Mouse (Mus musculus): ENCODE measurements around the gene Ifrd1. TPM values are rescaled to one million over a fixed set of nuclear protein-coding genes. Genes with fewer than 3 reads are reported as not detected.
A peak's percentile ranks its signal among the peaks of the same experiment; 100 is the strongest.
"Not testable (repeated sequence)": the region's sequence is repeated elsewhere in the genome, so short reads cannot be mapped to it uniquely, and the experiment has no call there.

Ifrd1 gene
- total RNA-seq, 2 experiments from 2014 or later, result 177 to 248 TPM

DNA sequence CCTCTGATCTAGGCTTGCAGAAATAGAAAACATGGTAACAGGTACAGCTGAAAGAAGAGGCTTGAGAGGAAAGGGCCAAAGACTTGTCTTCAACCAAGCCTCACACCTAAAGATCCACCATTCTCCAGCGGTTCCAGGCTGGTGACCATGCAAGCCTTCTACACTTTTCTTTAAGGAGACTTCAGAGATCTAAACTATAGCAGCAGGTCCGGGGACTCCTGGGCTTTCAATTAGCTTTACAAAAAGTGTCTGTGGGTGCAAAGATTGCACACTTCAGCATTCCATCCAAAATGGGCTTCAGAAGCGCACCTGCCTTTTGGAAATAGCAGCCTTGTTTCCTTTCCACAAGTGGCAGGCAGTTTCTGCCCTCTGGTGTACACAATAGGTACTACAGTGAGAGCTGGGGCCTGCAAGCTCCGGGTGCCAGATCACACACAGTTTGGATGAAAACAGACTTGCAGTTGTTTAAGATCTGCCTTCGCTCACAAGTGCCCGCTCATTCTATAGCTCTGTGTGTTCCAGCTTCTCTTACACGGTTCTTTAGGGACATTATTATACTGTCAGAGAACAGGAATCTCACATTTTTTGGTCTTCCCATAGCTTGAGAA is 48.4 kb downstream of the Ifrd1 start:
- DNase-seq (ENCODE audit: low spot score in 2 of 2), result peak; percentile 46 to 48

DNA sequence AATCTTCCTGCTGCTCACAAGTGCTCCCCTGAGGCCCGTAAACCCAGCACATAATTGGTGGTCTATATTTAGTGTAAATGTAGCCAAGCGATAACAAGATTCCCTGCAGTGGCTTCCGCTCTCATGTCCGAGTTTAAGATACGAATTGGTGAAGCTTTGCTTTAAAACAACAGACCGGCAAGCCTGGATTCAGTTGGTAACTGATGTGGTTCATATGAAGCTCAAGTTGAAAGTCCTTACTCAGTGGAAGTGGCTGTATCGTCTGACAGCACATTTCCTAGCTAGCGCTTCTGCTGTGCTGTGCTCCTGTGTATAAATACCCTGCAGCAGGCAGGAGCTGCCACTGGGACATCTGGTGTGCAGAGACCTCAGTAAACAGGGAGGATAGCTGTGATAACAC is 49.0 kb downstream of the Ifrd1 start, which contains the start of gene Lsmem1:
Gene Lsmem1 (minus strand): TSS at position 189 of the 400 bp plus-strand sequence.
- DNase-seq (ENCODE audit: low spot score in 2 of 2), result no peak

DNA sequence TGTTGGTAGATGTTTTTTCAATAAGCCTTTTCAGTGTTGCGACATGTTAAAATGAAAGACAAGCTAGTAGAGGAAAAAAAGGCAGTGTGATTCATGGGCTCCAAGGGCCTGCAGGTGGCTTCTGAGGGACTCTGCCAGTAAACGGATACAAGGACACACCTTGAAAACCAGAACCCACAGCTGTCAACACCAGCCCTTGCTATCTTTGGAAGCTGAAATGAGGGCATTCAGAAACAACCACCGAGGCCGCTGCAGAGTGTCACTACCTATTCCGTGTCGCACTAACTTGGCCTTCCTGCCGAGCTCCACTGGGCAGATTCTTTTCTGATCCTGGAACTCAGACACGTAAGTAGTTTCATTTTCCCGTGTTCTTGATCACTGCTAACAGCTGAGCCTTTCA is 49.9 kb downstream of the Ifrd1 start:
- no peak for DNase-seq (ENCODE audit: low spot score in 2 of 2)

DNA sequence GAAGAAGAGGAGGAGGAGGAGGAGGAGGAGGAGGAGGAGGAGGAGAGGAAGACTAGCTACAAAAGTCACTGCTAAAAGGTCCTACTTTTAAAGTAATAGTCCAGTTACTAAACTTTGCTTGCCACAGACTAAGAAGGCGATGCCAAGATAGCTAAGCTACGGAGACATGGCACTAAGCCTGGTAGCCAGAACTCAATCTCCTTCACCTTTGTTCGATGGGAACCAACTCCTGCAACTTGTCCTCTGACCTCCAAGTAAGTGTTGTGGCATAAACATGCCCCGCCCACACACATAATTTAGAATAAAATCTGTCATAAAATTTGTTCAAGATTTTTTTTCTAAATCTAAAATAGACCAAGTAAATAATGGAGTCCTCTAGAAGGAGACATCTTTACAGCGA is 50.3 kb downstream of the Ifrd1 start:
- DNase-seq (ENCODE audit: low spot score in 2 of 2), result no peak

DNA sequence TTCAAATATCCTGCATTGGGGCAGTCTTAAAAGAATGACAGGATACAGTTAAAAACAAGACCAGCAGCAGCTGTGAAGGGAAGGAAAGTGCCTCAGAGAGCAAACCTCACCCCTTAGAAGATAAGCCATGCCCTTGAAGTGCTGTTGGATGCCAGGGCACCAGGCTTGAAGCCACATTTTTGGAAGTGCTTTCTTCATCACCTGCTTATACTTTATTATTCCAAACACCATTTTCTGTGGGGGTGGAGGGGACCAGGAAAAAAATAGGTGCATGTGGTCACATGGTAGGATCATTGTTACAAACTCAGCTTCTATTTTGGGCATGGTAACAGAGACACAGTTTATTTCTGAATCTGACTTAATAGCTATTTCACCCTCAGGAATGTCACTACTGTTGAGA is 50.8 kb downstream of the Ifrd1 start:
- no peak for DNase-seq (ENCODE audit: low spot score in 2 of 2)

DNA sequence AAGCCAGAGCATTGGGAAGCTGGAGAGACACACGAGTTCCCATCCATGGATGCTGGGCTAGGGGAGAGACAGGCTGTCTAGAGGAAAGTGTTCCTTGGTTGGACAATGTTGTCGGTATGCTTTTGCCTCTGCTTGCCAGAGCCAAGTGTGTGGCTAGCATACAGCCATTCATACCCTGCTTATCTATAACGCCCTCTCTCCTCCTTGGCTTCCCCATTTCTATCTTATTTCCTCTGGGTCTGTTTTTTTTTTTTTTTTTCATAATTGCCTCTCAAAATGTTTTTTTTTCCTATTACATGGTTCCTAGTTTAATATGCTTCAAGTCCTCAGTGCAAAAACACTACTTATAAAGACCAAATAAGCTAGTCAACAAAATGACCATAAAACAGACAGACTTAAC is 62.8 kb downstream of the Ifrd1 start:
- no peak for DNase-seq (ENCODE audit: low spot score in 2 of 2)

DNA sequence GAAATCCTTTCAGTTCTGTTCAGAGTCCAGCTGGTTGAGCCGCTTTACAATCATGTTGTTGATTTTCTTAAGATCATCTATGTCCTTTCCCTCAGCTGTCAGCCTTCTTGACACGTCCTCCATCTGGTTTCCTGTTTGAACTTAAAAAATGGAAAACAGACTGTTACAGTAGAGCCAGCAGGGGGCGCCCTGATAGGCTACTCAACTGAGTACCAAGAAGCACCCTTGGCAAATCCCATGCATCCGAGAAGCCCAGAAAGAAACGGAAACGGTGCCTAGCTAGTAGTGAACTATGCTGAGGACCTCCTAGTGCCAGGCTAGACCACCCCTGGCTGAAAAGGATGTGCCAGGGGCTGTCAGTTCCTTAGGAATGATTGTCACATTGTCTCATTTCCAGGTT is 71.2 kb downstream of the Ifrd1 start:
- peak; percentile 24 to 41 for DNase-seq (ENCODE audit: low spot score in 2 of 2)

DNA sequence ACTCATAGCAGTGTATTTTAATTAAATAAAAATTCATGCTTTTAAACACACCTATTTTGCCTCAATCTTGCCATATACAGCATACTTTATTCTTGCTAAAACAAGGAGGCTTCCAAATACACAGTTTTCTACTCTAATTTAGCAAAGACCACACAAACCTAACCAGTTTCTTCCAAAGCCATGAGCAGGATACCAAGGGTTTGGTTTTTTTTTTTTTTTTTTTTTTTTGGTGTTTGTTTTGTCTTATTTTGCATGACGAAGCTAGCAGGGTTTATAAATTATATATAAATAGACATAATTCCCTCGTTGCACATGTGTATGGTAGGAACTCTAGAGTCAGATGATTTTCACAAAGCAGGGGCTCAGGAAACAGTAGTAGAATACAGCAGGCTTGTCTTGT is 72.1 kb downstream of the Ifrd1 start:
- DNase-seq (ENCODE audit: low spot score in 2 of 2), result no peak

DNA sequence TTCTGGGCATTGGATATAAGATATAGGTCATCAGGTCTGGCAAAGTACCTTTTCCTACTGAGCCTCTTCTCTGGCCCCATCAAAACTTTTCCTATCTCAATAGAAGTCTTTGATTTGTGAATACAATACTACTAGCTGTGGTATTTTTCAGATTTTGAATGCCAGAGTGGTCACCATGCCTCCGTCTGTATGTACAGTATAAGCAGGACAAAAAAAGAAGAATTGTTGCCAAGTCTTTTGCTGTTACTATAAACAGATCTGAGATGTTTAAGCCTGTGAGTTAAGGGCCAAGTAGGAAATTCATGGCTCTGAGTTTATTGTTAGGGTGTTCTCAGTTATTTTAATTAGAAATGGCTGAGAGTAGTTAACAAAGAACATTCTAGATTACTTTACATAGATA is 73.1 kb downstream of the Ifrd1 start:
- not testable (repeated sequence) for DNase-seq (ENCODE audit: low spot score in 2 of 2)

DNA sequence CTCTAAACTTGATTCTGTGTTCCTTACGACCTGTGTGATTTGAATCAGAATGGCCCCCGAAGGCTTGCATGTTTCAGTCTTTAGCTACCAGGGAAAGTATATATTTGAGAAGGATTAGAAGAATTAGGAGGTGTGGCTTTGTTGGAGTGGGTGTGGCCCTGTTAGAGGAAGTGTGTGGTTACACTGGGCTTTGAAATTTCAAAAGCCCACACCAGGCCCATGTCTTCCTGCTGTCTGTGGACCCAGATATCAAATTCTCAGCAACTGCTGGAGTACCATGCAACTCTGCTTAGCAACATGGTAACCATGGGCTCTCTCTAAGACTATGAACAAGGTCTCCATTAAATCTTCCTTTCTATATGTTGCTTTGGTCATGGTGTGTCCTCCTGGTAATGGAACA is 76.7 kb downstream of the Ifrd1 start:
- DNase-seq (ENCODE audit: low spot score in 2 of 2), result no peak

DNA sequence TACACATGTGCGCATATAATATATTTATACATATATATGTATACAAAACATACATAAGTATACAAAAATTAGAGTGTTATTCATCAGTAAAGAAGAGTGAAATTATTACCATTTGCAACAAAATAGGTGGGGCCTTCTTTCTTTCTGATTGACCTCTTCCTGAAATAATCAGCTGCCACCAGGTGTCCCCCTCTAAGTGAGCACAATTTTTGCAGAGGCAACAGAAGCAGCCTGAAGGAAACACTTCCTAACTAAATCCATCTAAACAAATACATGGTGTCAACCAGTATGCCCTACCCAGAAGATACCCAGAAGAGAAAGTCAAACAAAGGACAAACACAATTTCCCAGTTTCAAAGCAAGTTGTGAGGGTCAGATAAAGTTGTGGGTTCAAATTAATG is 78.6 kb downstream of the Ifrd1 start:
- no peak for DNase-seq (ENCODE audit: low spot score in 2 of 2)

DNA sequence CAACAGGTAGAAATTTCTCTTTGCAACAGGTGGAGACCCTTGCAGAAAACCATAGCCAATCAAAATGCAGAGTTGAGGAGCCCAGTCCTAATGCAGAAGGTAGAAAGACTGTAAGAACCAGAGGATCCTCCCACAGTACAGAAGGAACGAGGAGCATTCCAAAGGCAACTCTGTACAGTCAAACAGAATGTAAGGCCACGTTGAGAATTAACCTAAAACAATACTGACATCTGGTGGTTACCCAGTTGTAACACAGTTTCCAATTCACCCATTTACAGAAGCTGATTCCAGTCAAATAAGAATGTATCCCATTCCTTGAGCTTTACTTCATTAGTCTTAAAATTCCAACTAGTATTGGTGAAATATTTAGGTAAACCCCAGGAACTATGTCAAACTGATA is 83.7 kb downstream of the Ifrd1 start:
- no peak for DNase-seq (ENCODE audit: low spot score in 2 of 2)

DNA sequence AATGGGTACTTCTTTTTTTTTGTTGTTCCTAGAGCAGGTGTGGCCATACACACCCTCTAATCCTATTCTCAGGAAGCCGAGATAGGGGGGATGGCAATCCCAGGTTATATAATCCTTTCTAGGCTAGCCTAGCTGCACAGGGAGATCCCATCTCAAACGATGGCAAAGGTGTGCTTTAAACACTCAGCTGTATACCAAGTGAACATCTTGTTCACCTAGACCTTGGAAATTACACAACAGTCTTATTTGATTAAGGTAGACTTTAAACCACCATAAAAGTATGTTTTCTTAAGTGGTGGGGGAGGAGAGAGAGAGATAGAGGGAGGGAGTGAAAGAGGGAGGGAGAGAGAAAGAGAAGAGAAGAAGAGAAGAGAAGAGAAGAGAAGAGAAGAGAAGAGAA is 87.5 kb downstream of the Ifrd1 start:
- DNase-seq (ENCODE audit: low spot score in 2 of 2), result no peak

DNA sequence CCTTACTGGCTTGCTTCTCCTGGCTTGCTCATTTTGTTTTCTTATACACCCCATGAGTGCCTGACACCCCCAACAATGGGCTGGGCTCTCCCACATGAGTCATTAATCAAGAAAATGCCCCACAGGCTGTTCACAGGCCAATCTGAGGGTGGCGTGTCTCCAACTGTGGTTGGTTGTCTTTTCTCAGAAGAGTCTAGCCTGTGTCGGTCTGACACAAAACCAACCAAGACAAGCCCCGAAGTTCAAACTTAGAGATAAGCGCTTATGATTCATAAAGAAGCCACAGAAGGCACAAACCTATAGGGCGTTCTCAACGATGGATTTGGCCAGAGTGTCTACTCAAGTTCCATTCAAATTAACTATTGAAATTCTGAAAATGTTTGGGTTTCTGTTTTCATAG is 94.1 kb downstream of the Ifrd1 start:
- DNase-seq (ENCODE audit: low spot score in 2 of 2), result no peak

DNA sequence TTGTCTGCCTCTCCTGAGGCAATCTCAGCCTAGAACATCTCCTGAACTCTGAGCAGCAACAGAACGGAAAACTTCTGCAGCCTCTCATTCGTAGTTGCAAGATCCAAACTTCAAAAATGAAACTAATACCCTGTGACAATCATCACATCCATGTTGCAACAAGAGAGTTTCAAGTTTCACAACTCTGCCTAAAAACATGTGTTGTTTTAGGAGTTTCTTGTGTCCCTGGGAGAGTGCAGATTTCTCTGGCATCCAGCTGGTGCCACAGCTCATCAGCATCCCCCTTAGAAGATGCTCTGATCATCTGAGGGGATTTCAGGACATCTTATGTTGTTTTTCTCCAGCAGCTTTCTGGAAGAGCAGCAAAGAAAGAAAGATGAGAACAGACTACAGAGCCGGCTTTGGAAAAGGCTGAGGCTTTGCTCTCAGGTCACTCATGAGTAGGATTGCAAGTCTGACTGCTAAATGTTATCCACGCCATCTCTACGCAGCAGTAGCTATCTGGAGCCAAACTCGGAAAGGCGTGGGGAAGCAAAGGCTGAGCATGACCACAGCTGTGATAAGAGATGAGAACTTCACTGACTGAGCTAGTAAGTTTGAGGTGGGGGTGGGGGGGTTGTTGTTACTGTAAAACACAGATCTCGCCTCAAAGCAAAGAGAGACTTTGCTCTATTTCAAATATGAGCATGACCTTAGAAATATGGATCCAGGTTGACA is 95.8 kb downstream of the Ifrd1 start:
- DNase-seq (ENCODE audit: low spot score in 2 of 2), result no peak

Small RNA genes lying within 50 kb of the gene (microRNA-seq; reads per million reads assigned to microRNA genes)
- 1.4 to 1.8 reads per million in 2 experiments for gene Mir1938 (ENCODE audit: borderline number of aligned reads in 2 of 2)

Other genes starting within 250 kb of the Ifrd1 start
- 100 to 1,000 TPM in 1 of 2 experiments, 10 to 100 TPM in 1; 77.2 to 124 TPM for gene Arl4a, start 210.5 kb downstream of the Ifrd1 start, total RNA-seq (2021)
- 1 to 10 TPM; 1.8 to 1.9 TPM for gene Scin, start 114.3 kb downstream of the Ifrd1 start, total RNA-seq (2021)
- gene Lsmem1, start 49.0 kb downstream of the Ifrd1 start, total RNA-seq (2021), result under 1 TPM in 1 of 2 experiments, not detected in 1; 0.13 TPM
- gene Zfp277, start 197.4 kb upstream of the Ifrd1 start, total RNA-seq (2021), result 10 to 100 TPM; 11.6 to 15.2 TPM
- 10 to 100 TPM; 14.0 to 16.3 TPM for gene Dock4, start 197.4 kb upstream of the Ifrd1 start, total RNA-seq (2021)

All from adrenal gland, adult 18-20 months (tissue).